In genomic region chr10:89008303-89008702, GRCm38 (mm10) we compare ENCODE assay signal across 16 mouse cellular contexts.
"Had no signal": no experiment of that assay in that cellular context is flagged by ENCODE, and none has a peak within 500 bp of the region (broad histone marks: within the 10 kb centered on the region; RNA-seq: fewer than 3 reads in every experiment).

No protein-coding gene starts in this region.

- H3K27me3 ChIP-seq: neural tube, embryonic 13.5 days; neural tube, embryonic 15.5 days; stomach, embryonic 15.5 days had no signal

- H3K4me1 ChIP-seq: neural tube, embryonic 13.5 days; neural tube, embryonic 15.5 days; stomach, embryonic 15.5 days had no signal

- H3K36me3 ChIP-seq: neural tube, embryonic 13.5 days; neural tube, embryonic 15.5 days; stomach, embryonic 15.5 days had no signal

- H3K4me3 ChIP-seq: neural tube, embryonic 13.5 days; neural tube, embryonic 15.5 days; stomach, embryonic 15.5 days had no signal

- H3K27ac ChIP-seq: neural tube, embryonic 13.5 days; neural tube, embryonic 15.5 days; stomach, embryonic 15.5 days; stomach, postnatal 0 days had no signal

- H3K4me2 ChIP-seq: neural tube, embryonic 13.5 days; neural tube, embryonic 15.5 days; stomach, embryonic 15.5 days had no signal

- H3K9ac ChIP-seq: neural tube, embryonic 13.5 days; neural tube, embryonic 15.5 days; stomach, embryonic 15.5 days had no signal

- H3K9me3 ChIP-seq: neural tube, embryonic 13.5 days; neural tube, embryonic 15.5 days; stomach, embryonic 15.5 days had no signal

- DNase-seq: retina, postnatal 1 day; right cerebral cortex, adult 18-20 months; right cerebral cortex, postnatal 14 days; right cerebral cortex, postnatal 25 days; right cerebral cortex, postnatal 4 days; spleen, adult 18-20 months; thymus, adult 18-20 months; thymus, adult 2 months; thymus, postnatal 14 days; thymus, postnatal 25 days; thymus, postnatal 36 days; thymus, postnatal 4 days had no signal
